Mouse (Mus musculus) cerebellum, postnatal 25 days (tissue): ENCODE results near the gene Unkl.
"Not testable (repeated sequence)": the region's sequence is repeated elsewhere in the genome, so short reads cannot be mapped to it uniquely, and the experiment has no call there.

Source experiments
- DNase-seq, 2 experiments: peaks; one replicate each; pipeline ENCODE4 v3.0.0; 2021; ENCODE audit warnings: mixed read lengths in 2 of 2

The Unkl gene

DNA sequence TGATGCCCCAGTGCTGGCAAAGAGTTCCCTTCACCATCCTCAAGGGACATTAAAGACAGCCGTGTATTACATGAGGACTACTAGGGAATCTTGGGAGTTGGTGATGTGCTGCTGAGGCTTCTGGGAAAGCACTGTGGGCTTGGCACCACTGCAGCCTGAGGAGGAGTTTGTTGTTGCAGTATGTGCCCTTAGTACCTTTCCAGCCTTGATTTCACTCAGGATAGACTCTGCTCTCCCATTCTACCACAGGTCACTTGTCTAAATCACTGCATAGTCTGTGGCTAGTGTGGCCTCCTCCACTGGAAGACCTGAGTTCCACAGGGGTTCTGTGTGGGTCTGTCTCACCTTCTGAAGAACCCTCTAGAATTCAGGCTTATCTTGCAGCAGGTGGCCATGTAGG is 32.5 kb downstream of the Unkl start:
- DNase-seq = no peak

DNA sequence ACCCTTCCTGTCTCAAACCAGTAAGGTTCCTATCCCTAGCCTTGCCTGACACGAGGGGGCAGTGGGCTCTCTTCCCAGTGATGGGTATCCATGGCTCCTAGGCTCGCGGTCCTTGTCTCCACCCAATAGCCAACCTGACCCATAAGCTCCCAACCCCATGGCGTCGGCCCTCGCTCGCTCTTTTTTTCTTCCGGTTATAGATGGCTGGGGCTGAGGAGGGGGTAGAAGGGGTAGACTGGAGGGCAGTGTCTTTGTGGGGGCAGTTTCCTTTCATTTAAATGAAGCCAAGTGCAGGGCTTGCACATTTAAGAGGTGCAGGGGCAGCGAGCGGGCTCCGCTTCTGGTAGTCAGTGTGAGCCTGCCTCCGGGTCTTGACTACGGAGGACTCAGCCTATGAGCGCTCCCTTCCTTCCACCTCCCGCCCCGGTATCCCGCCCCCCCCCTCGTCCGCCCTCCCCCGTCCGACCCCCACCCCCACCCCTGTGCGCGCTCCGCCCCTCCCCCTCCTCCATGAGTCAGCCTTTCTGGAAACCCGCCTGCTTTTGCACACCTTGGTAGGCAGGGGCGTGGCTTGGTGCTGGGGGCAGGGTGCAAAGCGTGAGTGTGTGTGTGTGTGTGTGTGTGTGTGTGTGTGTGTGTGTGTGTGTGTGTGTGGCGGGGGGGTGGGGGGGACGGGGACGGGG is 33.8 kb downstream of the Unkl start:
- peak; percentile 83 to 93 for DNase-seq

DNA sequence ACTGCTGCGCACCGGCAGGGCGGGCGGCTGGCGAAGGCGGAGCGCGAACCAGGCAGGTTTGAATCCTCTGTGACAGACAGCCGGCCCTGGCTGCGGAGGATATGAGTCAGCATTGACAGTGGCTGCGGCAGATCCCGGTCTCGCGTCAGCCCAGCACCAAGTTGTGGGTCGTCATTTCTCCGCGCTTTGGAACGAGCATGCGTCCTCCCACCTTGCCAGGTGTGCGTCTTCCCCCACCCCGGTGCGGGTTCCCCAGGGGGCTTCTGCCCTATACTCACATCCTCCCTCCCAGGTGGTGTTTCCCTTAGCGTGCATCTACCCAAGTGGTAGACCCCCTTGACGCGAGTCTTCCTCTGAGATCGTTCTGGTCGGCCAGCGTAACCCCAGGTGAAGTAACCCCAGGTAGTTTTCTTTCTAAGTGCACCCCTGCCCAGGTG is 34.3 kb downstream of the Unkl start:
- peak; percentile 62 to 64 for DNase-seq

DNA sequence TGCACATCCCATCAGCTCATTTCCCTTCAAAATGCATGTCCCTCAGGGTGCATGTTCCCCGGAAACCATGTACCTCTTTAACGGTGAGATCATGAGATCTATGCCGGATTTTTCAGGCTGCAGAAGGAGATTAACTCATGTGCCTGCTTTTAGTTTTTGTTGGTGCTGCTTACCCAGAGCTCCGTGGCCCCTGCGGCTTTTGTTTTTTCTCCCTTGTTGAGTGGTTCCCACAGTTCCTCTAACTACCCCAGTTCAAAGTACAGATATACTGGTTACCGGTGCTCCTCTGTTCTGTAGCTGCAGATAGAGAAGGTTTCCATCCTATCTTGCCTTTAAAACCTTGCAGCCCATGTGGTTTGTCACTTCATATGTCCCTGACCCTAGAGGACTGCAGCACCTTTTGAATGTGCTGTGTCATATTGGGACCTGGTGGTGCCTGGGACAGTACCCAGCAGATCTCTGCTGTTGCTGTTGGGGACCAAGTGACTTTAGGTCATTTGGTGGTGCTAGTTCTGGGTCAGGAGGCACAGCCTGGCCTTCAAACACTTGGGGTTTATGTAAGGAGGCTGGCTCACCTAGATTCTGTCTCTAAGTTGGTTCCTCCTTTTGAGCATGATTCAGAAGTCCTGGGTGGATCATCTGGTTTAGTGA is 34.9 kb downstream of the Unkl start:
- DNase-seq = no peak

DNA sequence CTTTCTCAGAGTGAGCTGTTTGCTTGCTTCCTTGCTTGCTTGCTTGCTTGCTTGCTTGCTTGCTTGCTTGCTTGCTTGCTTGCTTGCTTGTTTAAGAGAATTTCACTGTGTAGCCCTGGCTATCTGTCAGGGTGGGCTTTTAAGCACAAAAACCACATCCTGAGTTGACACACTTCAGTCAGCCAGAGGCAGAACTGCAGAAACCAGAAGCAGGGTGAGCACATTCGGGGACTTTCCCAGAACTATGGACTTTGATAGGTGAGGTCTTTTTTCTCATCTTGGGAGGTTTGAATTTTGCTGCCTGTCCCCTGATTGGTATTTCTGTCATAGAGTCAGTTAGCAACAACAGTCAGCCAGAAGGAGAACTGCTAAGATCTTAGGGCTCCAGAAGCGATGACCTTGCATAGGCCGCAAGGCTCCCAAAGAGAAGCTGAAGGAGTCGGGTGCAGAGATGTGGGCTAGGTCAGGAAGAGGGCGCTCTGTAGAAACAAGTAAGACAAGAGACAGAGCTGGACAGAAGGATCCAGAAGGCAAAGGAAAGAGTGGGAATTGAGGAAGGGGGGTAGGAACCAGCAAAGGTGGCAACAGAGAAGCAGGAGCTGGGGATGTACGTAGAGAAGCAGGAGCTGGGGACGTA is 36.5 kb downstream of the Unkl start:
- no peak for DNase-seq

DNA sequence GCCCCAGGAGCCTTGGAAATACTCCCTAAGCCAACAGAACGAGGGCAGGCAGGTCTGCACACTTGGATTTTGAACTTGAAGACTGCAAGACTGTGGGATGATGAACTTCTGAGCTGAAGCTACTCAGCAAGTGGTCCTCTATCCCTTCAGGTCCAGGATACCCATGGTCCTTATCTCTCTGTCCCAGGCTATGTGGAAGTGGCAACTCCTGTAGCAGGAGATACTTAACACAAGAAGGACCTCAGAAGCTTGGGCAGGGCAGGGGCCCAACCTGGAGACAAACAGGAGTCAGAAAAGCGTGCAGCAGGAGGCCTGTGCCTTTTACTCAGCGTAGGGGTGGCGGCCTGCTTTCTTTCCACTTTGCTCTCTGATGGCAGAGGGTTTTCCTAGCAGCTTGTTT is 37.5 kb downstream of the Unkl start:
- DNase-seq = no peak

DNA sequence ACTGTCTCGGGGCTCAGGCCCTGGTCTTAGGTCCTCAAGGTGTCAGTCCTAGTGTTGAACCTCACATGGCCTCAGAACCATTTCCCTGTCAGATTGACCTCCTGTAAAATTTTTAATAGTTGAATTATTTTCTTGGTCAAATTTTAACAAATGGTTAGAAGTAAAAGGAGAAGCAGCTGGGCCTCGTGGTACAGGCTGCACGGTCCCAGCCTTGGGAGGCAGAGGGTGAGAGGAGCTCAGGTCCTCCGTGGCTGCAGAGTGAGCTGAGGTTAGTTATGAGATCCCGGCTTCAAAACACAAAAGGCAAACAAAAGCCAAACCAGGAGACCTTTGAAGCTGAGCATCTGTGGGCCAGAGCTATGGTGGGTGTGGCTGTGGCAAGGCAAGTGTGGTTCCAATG is 39.8 kb downstream of the Unkl start:
- no peak for DNase-seq

DNA sequence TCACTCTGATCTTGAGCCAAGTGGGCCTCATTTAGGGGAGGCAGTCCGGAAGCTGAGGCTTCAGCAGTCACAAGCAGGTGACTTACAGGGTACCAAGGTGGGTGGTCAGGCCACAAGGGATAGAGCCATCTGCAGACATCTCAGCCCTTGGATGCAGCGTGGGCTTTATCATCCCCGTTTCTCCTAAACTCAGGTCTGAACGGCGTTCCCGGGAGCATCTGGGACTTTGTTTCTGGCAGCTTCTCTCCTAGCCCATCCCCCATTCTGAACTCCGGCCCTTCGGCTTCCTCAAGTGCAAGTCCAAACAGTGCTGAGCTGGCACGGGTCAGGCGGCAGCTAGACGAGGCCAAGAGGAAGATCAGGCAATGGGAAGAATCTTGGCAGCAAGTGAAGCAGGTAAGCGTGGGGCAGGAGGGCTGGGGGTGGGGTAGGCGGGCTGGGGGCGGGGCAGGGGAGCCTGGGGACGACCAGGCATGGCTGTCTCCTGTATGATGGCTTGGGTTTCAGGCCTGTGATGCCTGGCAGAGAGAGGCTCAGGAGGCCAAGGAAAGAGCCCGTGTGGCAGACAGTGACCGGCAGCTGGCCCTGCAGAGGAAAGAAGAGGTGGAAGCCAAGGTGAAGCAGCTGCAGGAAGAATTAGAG is 41.9 kb downstream of the Unkl start:
- DNase-seq = not testable (repeated sequence)

DNA sequence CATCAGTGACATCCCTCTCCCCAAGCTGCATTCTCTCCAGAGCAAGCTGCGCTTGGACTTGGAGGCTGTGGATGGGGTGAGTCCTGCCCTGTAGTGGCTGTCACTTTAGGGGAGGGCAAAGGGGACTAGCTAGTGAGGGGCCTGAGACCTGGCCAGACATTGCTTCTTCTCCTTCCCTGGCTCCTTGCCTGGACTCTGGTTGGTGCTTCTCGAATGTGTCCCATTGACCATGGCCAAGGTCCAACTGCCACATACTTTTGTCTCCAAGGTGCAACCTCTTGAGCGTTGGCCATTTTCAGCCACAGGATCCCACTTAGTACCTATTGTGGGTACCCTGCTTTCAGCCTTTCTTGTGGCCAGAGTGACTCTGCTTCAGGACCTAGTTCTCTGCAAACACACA is 42.5 kb downstream of the Unkl start:
- DNase-seq = no peak

DNA sequence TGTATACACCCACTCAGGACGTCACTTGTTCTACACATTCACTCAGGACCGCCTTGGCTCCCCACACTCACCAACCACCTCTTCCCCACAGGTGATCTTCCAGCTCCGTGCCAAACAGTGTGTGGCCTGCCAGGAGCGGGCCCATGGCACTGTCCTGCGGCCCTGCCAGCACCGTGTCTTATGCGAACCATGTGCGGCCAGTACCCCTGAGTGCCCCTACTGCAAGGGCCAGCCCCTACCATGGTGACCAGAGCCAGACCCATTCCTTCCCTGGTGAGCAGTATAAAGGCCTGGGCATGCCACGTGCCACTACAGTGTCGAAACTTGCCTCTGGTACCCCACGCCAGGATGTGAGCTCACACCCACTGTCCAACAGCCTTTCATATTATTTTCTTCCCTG is 43.4 kb downstream of the Unkl start:
- not testable (repeated sequence) for DNase-seq

DNA sequence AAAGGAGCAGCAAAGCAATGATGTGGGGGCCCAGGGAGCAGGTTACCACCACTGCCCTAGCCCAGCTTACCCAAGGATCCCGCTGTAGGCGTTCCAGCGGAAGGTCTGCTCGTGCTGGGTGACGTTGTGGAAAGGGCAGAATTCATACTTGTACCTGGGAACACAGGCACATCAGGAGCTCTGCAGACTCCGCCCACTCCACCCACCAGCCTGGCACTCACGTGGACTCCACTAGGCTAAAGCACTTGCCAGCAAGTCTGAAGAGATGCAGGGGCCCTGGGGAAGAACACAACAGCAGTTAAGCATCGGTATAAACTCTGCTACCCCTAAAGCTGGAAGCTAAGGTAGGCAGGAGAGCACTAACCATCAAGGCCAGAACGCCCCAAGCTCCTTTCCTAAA is 47.4 kb downstream of the Unkl start:
- no peak for DNase-seq

DNA sequence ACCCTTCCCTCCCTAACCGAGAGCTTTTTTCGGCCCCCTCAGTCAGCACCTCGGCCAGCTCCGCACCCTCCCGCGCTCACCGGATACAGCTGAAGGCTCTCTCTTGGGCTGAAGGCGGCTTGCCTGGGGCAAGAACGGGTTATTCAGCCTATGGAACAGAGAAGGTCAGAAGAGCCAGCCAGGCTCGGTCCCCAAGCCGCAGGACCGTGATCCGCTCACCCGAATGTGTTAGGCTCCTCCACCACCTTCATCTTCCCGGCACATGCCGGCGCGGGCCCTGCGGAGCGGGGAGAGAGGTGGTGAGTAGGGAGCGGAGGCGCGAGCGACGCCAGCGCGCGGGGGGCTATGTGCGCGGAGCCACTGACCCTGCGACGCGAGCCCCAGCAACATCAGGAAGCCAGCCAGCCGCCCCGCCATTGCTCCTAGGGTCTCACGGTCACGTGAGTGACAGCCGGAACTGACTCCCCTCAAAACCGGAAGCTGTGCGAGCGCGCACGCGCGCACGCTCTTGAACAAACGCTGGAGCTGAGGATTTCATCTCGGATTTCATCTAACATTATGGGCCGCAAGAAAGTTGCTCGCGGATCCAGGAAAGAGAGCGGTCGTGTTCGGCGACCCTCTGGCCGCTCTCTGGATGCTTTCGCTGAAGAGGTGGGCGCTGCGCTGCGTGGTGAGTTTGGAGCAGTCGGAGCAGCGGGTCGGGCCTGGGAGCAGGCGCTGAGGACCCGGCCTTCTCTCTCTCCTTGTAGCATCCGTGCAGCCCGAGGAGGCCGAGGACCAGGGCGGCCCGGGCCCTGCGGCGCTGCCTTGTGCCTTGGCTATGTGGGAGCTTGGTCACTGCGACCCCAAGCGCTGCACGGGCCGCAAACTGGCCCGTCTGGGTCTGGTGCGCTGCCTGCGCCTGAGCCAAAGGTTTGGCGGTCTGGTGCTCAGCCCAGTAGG is 51.8 kb downstream of the Unkl start, which contains the start of the genes Gnptg and Tsr3:
Gene Gnptg, minus strand, starts transcription at position 430 of the 942 bp plus-strand sequence.
Gene Tsr3, plus strand, starts transcription at position 476 of the 942 bp plus-strand sequence.
- DNase-seq = peak; percentile 88 to 90

DNA sequence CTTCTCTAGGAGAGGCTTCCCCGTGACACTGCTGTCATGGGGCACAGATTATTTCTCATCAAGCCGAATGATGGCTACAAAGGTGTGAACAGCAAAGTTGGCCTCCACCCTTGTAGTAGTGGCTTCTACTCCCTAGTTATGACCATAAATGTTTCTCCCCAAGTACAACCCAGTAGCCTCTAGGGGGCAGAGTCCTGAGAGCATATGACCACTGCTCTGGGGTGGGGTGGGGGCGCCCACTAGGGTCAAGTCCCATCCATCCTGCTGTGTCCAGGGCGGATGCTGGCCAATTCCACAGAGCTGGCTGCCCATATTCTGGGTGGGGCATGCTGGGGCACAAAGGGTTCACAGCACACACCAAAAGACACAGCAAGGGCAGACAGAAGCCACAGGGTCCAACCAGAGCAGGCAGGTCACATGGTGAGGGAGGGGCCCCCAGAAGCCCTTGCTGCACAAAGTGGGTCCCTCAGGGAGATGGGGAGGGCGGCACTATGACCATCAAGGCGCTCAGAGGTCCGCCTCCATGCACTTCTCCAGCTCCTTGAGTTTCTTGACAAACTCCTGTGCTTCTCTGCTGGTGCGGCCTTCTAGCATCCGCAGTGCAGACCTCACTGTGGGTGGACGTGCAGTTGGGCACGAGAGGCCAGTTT is 55.1 kb downstream of the Unkl start:
- DNase-seq = no peak

DNA sequence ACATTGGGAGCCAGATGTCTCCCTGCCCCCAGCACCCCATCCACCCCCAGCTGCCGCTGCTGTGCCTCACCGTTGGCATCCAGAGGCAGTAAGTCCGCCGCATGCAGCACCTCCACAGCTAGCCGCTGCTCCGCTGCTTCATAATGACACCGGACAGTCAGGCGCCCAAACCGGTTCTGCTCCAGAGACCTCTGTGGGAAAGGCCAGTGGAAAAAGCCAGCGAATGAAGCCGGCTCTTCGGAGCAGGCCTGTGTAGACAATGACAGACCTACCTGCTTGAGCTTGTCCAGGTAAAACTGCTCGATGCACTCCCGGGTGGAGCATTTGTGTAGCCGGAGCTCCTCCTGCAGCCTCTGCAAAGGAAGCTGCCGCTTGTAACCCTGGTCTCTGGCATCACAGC is 56.0 kb downstream of the Unkl start:
- DNase-seq = no peak

DNA sequence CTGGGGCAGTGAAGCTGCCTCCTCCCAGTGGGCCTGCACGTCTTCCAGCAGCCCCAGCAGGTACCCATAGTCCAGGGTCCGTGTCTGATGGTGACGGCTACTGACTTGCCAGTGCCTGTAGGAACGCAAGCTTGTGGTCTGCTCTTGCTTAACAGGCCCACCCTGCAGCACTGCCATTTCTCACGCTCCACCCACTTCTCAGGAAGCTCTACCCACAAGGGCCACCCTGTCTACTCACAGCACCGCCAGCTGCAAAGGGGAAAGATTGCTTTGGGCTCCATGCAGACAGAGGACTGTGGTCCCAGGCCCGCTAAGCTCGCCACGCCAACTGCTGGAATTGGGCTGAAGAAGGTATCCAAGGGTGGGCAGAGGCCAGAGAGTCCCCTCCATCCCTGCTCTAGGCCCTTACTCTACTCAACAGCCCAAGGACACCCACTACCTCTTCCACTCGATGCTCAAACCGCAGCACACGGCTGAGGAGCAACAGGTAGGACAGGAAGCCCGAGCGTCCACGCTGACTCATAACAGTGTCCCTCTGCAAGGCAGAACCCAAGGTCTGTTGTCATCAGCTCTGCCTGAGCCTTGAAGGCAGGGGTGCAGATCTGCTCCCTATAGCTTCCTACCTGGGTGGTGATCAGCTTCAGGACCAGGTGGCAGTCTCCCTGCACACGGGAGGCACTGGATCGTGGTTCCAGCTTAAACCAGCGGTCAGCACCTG is 60.0 kb downstream of the Unkl start:
- DNase-seq = no peak

DNA sequence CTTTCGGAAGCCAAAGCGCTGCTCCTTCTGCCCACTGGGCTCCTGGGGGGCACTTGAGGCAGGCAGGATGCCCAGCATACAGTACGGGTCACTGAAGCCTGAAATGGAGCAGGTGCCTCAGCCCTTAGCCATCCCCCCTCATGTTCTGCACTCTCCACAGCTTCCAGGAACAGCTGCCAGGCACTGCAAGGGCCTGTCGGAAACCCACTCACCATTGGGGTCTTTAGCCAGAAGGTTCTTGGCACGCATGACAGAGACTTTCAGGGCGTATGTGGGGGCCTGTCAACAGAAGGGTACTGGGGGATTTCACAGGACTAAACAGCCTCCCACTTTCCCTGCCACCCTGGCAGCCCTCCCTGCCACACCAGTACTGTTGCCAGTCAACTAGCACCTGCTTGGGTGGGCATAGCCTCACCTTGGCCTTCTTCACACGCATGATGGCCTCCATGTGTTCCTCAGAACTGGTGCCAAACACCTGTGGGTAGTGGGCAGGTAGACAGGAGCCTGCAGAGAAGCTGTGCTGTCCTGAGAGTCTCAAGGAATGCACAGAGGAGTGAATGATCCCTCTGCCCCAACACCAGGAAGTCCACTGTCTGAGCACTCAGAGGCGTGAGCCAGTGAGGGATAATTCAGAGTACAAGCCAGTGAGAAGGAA is 62.1 kb downstream of the Unkl start:
- peak in 1 of 2 experiments; percentile 37 for DNase-seq

DNA sequence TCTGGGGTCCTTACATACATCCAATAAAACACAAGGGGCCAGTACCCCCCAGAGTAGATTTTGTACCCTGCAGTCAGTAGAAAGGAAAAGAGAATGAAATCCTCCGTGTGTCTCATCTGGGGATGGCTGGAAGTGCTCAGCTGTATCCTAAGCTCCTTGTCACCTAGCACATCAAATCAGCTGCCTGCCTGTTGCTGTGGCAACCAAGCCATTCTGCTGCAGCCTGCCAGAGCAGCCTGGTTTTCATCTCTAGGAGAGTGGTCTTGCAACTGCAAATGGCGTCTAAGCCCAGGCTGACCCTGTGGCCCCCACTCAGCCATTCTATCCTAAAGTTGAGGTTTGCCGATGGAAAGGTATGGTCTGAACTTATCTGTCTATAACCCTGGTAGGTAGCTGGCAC is 64.4 kb downstream of the Unkl start:
- DNase-seq = no peak

DNA sequence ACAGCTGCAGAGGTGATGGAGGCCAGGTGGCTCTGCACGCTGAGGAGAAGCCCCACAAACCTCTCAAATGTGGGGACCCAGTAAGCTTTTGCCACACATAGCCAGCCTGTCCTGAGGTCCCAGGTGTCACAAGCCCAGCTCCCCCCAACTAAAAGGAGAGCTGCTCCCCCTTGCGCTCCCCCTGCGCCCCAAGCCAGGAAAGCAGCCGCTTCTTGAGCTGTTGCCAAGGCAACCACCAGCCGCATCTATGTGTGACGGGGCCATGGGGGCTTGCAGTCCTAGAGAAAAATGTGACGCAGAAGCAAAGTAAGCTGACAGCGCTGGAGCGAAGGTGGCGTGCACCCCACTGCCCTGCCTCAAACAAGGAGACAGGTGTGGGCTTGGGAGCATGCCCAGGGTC is 65.6 kb downstream of the Unkl start:
- DNase-seq = no peak

DNA sequence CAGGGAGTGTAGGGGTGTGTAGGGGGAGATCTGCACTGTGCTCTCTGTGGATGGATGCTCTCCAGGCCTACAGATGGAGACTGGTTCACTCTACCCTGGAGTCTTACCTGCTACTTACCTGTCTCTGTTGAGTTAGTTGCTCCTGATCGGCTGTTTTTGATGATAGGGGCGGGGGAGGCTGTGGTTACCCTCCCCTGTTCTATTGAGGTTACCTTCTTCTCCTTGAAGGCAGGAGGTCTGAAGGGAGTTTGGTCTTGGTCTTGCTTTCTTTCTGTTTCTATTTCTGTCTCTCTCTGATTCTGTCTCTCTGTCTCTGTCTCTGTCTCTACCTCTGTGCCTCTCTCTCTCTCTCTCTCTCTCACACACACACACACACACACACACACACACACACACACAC is 66.9 kb downstream of the Unkl start:
- DNase-seq = no peak

DNA sequence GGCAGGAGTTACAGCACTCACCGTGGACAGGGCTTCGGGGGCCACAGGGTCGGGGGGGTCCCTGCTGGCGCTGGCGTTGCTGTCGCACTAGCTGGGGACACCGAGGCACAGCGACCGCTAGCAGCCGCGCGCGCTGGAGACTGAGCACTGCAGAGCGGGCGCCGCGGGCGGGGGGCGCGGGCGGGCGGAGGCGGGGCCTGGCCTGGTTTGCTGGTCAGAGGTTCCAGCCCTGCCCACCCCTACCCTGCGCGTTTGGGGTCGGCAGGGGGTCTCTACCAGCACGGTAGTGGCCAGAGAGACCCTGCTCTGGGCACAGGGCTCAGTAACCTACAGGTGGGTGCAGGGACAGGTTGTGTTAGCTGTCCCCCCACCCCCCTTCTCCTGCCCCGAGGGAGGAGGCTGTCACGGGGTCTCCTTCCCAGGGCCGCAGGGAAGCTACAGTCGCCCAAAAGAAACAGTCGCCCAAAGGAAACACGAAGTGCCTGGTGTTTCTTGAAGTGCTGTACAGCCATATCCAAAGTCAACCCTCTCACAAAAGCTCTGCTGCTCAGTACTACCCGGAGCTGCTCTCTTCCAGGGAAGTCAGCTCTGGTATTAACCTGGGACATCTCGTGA is 68.0 kb downstream of the Unkl start, which contains the start of gene Baiap3:
Gene Baiap3, minus strand, starts transcription at position 225 of the 615 bp plus-strand sequence.
- DNase-seq = no peak
